Mouse (Mus musculus) spleen, postnatal 14 days (tissue): ENCODE data around the gene Me3.

ENCODE experiments used
- DNase-seq, 2 experiments: peaks; one replicate each; pipeline ENCODE4 v3.0.0; 2021 to 2022; ENCODE audit warnings: low spot score in 2 of 2

Gene Me3

DNA sequence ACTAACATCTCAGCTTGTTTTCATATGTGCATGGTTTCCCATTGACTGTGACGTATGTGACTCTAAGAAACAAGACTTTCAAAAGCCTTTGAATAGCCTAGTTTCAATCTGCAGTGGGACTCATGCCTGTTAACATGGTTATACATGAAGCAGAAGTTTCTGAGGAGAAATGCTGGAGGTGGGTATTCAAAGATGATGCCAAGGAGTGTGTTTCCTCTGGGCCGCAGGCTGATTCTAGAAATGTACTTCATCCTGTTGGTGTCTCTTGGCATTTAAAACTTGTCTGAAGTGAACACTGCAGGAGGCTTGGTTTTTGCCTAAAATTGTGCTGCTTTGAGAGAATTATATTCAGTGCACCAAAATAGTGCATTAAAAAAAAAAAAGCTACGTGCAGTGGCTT, 34.2 kb downstream of the Me3 start:
- DNase-seq: no peak

DNA sequence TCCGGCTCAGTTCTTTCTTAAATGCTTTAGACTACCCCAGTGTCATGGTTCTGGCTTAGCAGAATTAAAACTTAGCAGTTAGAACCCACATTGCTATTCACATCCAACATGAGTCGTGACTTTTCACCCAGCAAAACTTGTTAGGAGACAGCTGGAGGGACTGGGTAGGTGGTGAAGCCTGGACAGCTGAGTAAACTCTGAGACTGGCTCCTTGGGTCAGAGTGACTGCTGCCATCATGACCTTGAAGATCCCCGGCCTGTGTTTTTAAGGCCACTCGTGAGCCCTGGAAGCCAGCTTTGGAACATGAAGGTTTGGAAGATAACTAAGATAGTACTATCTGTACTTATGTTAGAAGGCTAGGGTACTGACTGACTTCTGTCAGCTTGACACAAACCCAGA, 35.4 kb downstream of the Me3 start:
- DNase-seq: no peak

DNA sequence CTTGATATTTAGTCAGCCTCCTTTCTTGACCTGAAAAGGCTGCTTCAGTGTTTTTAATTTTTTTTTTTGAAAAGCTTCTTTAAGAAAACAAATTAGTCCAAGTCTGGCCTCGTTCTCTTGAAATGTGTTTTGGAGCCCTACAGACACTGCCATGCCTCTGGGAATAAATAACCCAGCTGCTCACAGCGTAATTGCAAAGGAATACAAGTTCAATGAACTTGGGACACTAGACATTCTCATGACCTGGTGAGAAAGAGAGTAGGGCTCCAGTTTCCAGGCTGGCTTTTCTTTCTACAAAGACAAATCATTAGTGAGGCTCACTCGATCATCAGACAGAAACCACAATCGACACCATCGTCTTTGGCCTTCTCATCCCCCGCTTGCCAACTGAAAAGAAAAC, 37.3 kb downstream of the Me3 start:
- no peak for DNase-seq

DNA sequence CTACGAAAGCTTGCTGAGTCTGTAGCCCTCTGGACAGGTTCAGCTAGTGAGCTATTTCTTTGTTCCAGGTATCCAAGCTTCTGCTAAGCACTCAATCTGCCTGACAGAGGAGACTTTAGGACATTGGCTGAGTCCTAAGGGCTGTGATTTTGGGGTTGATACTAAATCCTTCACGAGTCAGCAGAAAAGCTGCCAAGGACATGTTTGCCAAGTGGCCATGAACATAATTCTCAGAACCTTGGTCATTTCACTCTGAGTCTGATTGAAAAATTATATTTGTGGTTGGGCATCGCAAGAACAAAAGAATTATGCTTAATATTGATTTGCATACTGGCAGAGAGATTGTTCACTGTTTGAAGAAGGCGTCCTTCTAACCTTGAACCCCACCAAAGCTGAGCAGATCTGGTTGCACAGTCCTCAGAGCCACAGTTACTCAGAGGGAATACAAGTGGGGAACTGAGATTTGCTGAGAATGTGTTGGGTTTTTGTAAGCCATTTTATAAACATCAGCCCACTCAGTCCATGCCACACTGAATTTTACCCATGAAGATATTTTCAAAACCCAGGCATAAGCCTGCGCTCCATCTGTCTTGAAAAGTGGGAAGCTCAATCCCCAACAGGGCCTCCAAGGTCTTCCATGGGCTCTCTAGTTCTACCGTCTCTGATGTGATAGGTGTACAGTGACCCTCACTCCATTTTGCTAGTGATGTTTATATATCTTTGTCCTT, 39.1 kb downstream of the Me3 start:
- DNase-seq: no peak

DNA sequence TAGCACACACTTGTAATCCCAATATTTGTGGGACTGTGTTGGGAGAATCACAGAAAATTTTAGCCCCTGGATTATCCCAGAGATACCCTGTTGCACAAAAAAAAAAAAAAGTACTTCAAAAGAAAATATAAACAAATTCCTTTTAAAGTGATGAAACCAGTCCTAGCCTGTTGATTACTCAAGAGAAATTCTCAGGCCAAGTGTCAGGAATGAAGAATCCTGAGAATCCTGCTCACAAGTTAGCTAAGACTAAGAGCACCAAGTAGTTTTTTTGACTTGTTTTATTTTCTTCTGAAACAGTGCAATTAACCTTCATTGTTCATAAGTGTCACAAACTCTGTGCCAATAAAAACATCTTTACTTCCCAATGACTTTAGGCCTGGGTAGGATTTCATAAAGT, 44.0 kb downstream of the Me3 start:
- no peak for DNase-seq

DNA sequence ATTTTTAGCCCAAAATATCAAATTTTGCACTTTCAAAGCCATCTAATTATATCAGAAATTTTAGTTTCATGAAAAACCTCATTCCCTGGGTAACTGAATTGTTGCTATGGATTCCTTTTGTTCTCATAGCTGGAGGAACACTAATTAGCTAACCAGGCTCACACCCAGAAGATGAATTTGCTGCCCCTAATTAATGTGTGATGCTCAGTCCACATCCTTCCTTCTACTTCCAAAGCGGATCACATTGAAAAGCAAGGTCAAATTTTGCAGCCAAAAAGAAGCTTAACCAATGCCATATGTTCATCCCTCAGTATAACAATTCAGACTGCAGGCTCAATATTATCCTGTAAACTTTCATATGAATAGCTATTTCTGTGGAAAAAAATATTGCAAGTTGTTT, 45.7 kb downstream of the Me3 start:
- DNase-seq: no peak

DNA sequence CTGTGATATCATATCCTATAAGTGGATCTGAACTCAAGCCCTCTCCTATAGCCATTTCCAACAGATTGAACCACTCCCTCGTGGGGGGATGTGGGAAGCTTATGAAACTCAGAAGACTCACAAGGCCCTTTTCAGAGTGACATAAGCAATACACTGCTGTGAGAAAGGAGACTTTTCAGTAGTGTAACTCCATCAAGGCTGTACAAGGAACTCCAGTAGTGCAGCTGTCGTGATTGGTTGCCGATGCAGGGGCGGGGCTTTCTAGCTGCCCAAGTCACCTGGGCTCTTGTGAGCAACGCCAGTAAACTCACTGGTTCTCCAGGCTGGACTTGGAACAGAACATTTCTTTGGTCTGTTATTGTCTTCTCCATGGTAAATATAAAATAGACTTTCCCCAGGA, 46.5 kb downstream of the Me3 start:
- no peak for DNase-seq

DNA sequence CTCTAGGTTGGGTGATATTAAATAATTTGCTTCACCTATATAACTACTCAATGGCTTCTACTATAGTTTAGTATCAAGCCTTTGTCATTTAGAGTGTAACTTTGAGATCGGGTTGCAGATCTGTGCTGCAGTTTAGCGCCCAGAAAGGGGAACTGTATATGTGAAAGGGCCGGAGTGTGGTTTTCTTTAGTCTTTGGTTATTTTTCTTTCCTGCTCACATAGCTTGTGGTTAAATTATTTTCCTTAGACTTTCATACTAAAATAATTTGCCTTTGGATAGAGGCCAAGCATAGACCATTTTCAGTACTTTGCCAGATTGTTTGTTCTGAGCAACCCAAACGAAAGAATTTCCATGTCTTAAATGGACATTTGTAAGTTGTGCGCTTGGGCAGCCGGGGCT, 46.9 kb downstream of the Me3 start:
- DNase-seq: no peak

DNA sequence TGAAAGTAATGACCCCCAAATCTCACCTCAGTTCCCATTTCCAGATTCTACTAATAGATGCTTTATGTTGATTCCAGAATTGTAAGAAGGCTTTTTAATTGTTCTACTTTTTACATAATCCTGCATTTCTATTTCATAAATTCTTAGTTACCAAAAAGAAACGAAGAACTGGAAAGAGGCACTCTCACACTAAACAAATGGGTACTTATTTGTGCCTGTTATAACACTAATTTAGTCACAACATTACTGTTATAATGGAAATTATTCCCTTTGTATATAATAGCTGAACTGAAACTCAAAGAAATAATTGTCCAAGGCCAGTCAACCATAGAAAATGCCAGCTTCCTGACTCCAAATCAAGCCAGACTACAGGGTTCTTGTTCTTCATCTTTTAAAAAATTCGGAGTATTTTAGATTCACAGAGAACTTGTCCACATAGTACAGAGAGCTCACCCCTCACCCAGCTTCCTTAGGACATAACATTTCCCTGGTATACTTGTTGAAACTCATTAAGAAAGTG, 47.5 kb downstream of the Me3 start:
- no peak for DNase-seq

DNA sequence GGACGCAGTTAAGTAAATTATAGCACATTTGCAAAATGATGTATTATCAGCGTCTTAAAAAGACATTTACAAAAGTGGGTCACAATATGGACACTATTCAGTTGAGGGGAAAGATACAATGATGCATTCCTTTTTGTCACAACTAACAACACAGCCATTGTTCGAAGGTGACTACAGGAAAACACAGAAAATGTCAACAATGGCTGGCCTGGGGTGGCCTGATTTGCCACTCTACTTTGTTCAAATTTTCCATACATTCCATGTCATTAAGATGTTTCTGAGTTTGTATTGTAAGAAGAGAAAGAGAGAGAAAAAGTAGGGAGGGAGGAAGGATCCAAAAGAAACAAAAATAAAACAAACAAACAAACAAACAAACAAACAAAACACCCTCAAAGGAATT, 48.7 kb downstream of the Me3 start:
- DNase-seq: no peak

DNA sequence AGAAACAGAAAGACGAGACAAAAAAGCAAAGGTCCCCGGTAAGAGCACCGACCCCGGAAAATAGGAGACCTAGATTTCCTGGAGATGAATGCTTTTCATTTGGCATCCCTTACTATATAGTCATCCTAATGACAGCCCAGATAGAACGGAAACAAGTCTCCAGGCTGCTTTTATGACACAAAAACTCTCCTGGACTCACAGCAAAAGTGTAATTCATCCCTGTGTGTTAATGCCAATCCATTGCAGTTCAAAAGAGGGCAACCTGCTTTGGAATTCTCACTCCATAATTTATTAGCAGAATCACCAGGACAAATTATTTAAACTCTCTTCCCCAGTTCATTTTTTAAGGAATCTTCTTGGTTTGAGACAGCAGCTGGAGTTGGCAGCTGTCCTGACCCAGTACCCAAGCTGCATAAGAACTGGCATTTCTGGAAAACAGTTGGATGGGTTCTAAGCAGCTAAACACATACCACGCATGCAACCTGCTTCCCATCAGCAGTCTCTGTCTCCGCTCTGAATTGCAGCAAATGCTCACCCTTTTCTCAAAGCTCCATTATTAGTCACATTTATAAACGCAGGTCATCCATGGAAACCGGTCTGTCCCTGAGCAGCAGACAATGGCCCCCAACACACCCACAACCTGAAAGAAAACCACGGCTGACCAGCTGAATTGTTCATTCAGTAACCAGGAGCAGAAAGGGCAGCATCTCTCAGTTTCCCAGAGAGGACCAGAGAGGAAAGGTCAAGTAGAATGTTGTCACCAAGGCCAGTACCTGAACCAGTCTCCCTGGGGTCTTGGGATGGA, 49.7 kb downstream of the Me3 start:
- DNase-seq: no peak

DNA sequence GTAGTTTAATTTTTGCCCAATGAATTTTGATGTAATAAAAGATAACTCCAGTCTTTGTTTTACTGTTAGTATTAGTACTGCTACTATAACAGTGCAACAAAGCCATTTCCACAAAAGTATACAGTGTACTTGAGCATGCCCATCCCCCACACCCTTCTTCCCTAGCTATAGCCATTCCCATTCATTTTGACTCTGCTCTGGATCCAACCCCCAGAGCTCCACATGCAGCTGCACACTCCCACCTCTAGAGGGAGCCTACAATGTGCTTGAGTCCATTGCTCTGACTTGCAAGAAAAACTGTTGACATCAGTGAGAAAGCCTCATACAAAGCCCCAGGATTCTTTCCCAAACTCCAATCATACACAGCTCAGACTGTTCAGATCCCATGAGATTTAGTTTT, 66.0 kb downstream of the Me3 start:
- DNase-seq: no peak

DNA sequence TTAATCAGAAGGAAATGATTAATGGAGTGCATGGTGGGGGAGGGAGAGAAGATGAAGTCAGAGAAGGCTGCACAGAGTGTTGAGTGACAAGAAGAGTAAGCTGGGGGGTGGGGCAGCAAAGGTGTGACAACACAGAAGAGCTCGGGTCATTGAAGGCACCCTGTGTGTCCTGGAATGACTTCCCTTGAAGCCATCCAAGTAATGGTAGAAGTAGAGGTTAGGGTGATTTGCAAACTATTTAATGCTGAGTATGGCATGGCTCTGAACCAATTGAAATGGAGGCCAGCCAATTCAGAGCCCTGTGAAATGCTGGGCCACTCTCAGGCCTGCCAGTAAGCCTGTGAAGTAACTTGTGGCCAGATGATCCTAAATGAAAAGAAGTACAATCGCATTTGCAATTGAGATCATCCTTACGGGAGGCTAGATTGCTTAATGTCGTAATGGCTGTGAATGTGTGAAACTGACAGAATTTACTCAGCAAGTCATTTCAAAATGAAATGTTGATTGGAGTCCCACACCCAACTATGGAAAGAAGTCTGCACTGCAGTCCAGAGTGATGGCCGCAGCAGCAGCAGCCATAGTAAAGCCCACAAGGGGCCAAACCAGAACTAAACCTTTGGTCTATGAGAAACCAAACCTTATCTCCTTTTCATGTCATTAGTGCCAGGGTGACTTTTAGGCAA, 67.6 kb downstream of the Me3 start:
- DNase-seq: no peak

DNA sequence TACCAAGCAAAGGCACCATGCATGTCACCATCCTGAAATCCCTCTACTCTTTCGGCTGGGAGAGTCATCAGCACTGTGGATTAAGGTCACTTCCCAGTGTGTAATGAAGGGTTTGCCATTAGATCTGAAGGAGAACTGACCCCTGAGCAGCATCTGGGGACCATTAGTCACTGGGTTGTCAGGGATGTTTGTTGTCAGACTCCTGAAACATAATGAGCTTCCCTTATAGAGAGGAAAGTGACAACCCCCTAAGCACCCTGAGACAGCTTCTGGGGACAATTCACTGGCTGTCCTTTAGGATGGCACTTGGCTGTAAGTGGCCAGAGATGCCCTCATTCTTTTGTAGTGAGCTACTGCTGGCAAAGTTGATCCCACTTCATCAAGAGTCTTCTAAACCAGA, 68.3 kb downstream of the Me3 start:
- DNase-seq: no peak

DNA sequence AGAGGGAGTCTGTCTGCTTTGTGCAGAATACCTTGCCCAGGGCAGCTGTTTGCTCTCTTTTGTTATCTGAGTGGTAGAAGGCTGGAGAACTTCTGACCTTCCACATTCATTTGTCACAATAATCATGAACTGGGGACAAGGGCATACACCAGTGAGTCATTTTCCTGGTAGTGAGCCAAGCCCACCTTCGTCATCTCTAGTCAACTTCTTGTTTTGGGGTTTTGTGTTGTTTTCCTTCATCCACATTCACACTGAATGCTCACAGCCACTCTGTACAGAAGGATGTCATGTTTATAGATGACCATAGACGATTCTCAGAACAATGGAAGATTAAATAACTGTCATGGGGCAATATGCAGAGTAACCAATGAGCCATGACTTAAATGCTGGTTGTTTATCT, 78.6 kb downstream of the Me3 start:
- no peak for DNase-seq

DNA sequence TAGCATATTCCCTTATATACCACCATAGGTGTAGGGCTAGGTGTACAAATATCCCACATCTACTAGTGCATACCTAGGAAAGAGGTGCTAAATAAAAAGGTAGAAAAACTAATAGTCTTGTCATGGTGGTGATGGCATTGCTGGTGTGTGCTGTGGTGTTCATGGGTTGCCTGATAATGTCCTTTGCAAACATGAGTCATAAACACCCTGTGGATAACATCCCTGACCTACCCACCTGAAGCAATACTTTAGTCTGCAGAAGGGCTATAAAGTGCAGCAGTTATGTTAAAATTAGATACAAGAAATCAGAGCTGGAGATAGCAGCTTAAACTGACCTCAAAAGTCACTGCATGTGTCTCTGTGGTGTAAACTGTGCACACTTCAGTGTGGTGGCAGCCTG, 80.9 kb downstream of the Me3 start:
- DNase-seq: no peak

DNA sequence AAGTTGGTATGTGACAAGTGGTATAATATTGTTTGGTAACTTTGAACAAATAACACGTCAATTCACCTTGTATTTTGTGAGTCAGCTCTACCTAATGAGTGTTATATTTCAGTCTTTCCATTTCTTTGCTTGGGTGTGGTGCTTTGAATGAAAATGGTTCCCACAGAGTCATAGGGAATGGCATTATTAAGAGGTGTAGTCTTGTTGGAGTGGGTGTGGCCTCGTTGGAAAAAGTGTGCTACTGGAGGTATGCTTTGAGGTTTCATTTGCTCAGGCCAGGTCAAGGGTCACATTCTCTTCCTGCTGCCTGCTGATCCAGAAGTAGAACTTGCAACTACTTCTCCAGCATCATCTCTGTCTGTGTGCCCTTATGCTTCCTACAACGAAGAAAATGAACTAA, 84.0 kb downstream of the Me3 start:
- no peak for DNase-seq

DNA sequence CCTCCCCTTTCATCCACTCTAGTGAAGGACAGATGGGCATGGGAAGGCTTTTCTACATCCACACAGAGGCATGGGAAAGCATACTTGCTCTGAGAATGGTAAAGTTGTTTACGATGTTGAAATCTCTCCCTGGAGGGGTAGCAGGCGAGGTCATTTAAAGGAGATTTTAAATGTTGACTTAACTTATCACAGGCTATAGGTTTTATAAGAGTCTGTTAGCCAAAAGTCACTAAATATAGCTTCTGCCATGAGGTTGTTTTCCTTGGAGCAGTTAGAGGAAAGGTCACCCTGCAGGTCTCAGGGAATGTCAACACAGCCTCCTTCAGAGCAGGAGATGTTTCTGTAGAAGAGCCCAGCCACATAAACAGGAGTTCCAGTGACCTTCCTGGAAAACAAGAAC, 85.3 kb downstream of the Me3 start:
- DNase-seq: no peak

DNA sequence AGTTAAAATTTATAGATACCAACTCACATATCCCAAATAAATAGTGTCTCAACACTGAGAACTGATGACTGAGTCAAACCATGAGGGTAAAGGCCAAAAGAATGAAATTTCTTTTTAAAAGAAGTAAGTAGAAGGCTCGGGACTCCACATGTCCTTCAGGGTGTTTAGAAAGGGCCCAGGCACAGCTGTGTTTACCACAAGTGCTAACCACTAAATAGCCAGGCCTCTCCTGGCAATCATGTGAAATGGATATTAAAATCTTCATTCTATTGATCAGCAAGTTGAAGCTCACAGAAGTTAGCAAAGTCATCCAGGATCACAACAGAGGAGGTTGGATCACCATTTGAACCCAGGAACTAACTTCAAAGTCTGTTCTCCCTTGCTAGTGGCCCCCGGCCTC, 86.1 kb downstream of the Me3 start:
- DNase-seq: no peak

DNA sequence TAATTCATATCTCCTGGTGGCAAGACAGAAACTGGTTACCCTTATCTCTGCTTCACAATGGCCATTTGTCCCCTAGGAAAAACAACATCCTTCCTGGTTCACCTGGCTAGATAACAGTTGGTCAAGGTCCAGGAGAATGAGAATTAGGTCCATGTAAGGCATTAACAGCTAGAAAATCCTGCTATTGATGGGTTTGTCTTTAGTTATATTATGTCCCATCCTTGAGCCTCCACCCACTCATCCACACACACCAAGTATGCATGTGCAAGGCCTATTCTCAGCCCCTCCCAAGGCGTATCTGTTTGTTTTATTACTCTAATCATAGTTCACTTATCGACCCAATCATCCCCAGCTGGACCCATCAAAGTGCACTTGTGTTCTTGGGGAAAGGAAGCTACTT, 88.1 kb downstream of the Me3 start:
- DNase-seq: no peak

DNA sequence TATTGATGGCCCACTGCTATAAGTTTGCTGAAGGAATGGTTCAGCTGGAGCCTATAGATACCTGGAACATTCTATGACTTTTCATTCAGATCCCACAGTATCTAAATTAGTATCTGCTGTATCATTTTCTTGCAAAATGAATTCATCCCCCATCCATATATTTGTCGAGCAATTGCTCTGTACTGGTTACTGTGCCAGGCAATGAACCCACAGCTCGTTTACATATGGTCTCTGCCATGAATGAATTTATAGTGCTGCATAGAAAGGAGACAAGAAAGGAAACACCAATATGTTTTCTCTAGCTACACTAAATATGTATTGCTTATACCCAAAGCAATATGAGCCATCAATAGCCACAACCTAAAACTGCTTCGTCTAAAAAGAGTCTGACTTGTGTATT, 94.5 kb downstream of the Me3 start:
- no peak for DNase-seq

DNA sequence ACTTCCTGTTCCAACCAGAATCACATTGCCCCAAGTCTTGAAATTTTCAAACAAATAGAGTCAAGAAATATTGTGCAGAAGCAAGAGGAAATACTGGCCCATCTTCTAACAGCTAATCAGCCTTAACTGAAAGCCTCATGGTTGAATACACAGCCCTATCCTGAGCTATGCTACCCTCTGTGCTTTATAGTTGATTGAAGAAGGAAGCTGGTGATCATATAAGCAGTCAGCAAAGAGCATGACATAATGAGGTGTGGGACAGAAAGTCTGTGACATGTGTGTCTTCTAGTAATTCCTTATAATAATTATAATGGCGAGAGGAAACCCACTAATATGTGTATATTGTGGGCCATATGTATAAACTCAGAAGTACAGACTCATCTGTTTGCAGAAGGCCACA, 95.4 kb downstream of the Me3 start:
- no peak for DNase-seq

DNA sequence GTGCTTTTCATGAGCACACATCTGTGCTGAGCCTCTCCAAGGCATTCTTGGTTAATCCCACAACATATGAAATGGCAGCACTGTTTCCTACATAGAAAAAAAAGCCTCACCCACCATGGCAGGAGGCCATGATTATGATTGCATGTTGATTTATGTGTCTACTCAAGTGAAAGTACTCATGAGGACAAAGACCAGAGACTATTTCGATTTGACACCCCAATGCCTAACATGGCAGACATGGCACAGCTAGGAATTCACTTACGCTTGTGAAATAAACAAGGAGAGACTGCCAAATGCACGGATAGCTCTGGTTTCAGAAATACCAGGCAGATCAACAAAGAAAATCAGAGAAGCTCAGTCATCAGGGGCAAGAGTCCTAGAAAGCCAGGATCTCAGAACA, 96.2 kb downstream of the Me3 start:
- no peak for DNase-seq
